Mouse (Mus musculus): ENCODE measurements around the gene Brap.

DNA sequence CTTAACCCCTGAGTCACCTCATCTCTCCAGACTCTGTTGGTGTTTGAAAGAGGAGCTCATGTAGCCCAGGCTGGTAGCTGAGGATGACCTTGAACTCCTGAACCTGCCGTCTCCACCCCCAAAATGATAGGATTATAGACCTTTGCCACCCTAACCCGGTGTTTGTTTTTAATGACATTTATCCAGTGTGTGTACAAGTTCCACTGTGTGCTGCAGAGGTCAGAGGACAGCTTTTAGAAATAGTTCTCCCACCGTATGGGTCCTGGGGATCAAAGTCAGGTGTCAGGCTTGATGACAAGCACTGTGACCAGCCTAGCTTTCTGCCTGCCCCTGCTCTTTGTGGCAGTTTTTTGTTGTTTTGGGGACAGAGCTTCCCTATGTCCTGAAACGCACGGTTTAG lies 39.5 kb downstream of the Brap start:
- TF ChIP-seq GATA1 (IDR thresholded peaks at IDR 0.05; ENCODE audit: low read length) (no peak), TAL1 (IDR thresholded peaks at IDR 0.05; ENCODE audit: low read length) (no peak)

Data from erythroblast, embryonic 14.5 days (primary cell).